Mouse (Mus musculus) lung, postnatal 0 days (tissue): ENCODE measurements at regions not wholly inside any gene's neighbourhood (a gene's known extent, or its start where the extent isn't known, plus 50 kb on each side); places are given as distances from the start of the nearest gene placed in this dataset.

Experiments used
- CTCF ChIP-seq: IDR thresholded peaks from 2 replicates; pipeline ENCODE4 v1.5.1; 2016; ENCODE audit warnings: antibody characterized with exemption, mild to moderate bottlenecking
- EP300 ChIP-seq: IDR thresholded peaks from 2 replicates; pipeline ENCODE4 v1.6.1; 2016; ENCODE audit warnings: antibody characterized with exemption, mild to moderate bottlenecking, control low read depth

GRCm38 (mm10) chr13:51936441-51936840 is 90.0 kb downstream of the Gadd45g start:
- TF ChIP-seq CTCF (no peak), EP300 (no peak)
